Mouse (Mus musculus): ENCODE measurements around the gene Ssxb3. TPM values are rescaled to one million over a fixed set of nuclear protein-coding genes. Genes with fewer than 3 reads are reported as not detected.

Ssxb3 gene
- polyA plus RNA-seq (2017; shearing (Covaris generic)) = not detected

DNA sequence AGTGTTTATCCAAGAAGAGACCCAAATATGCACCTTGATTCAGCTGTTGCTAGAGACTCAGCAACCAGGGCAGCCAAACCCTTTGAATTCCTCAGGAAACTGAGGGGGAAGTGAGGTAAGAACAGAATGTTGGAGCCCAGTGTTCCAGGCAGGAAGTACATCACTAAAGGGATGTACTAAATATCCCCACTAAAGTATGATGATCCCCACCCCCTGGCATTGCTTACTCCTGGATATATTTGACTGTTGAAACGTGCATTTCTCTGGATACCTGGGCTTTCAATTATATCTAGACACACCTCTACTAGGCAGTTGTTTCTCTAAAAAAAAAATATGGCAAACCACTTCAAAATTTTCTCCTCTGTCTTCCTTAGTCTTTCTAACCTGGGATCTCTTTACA is at the start of gene Ssxb3:
Gene Ssxb3, minus strand, starts transcription at position 101 of the 400 bp plus-strand sequence.

DNA sequence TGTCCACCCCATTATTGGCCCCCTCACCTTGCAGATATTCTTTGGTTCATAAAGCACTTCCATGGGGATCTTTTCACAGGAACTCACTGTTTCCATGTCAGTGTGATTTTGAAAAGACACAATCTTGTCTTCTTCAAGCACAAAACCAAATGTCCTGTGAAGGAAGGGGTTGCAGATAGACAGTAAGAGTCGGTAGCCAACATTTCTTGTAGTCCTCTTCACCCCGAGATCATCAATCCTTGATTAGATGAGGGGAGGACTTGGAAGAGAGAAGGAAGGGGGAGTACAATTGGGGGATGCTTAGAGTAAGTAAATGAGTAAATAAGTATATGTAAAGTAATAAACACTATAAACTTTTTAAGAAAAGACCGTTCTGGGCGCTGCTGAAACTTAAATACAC is 43.5 kb downstream of the Ssxb3 start, which contains the start of gene Ssxb6:
Gene Ssxb6, minus strand, starts transcription at position 101 of the 400 bp plus-strand sequence.

Other genes starting within 250 kb of the Ssxb3 start
- gene Ssxb9, start 224.8 kb downstream of the Ssxb3 start, polyA plus RNA-seq (2017; shearing (Covaris generic)) = not detected
- not detected for gene Ssxb1, start 178.5 kb downstream of the Ssxb3 start, polyA plus RNA-seq (2017; shearing (Covaris generic))
- not detected for gene Ssxb2, start 130.1 kb downstream of the Ssxb3 start, polyA plus RNA-seq (2017; shearing (Covaris generic))
- gene Gm14459, start 66.9 kb downstream of the Ssxb3 start, polyA plus RNA-seq (2017; shearing (Covaris generic)) = not detected
- not detected for gene Ssxb6, start 43.6 kb downstream of the Ssxb3 start, polyA plus RNA-seq (2017; shearing (Covaris generic))
- gene Ssxb8, start 99.0 kb upstream of the Ssxb3 start, polyA plus RNA-seq (2017; shearing (Covaris generic)) = 0.71 TPM
- not detected for gene Ssx9, start 156.6 kb upstream of the Ssxb3 start, polyA plus RNA-seq (2017; shearing (Covaris generic))
- gene Ssxb5, start 211.9 kb upstream of the Ssxb3 start, polyA plus RNA-seq (2017; shearing (Covaris generic)) = not detected